Mouse (Mus musculus) cerebellum, adult 9-10 months (tissue): ENCODE results near the gene Tamm41.
A peak's percentile ranks its signal among the peaks of the same experiment; 100 is the strongest.

Experiments
- DNase-seq: peaks from one replicate; pipeline ENCODE4 v3.0.0; 2022

Tamm41 gene

DNA sequence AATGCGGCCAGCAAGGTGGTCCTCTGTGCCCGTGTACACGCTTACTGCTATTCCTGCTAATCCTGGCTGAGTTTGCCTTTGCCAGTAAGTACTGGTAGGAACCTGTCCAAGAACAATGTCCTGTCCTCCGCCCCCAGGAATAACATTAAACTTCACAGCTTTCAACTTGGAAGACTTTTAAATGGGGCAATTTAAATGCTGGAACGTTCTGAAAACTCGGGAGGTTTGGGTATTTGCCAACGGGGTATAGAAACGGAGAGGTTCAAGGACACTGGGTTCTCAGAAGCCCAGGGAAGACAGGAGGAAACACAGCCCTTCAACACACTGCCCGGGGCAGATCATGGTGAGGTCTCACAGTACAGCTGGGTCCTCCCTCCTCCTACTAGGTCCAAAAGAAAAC, 14.8 kb downstream of the Tamm41 start:
- no peak for DNase-seq

DNA sequence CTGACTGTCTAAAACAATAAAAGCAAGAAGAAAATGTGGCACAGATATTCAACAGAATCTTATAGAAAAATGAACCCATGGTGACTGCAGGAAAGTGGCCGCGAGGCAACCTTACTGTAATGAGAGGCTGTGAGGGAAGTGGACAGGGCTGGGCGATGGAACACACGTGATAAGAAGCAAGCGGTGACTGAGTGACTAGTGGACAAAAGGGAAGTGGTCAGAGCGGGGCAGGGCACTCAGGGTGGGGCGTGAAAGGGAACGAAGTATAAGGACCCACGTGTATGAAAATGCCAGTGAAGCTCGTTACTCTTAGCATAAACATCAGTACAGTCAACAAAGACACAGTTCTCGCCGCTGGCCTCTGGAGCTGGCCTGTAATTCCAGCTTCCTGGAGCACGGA, 22.2 kb downstream of the Tamm41 start:
- DNase-seq: no peak

DNA sequence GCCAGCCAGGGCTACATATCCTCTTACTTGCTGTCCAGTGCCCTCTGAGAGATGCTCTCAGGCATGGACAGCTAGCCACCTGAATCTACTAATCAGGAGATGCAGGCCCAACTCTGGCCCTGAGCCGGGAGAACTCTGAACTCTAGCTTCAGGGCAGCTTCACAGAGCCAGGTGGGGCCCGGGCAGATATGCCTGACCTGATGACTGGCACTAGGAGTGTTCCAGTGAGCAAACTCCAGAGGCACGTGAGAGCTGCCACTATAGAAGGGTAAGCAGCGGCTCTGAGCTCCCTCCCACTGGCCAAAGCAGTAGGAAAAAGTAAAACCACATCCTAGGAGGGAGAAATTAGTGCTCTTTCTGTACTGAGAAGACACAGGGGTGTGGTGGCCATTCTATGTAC, 24.1 kb downstream of the Tamm41 start:
- no peak for DNase-seq

DNA sequence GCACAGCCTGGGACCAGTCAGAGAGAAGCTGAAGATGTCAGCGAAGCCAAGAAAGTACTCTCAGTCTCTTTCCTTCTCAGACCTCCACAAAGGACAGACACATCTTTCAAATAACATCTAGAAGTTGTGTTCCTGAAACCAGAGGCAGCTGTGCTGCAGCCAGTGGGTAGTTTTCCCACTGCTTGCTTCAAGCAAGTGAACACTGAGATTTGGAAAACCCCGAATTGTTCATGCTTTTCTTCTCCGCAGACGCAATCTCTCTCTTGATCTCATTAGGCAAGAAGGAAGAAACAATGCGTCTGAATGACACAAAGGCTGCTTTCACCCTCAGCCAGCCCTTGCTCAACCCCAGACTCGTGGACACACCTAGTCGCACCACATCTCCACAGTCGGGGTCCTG, 25.9 kb downstream of the Tamm41 start:
- no peak for DNase-seq

DNA sequence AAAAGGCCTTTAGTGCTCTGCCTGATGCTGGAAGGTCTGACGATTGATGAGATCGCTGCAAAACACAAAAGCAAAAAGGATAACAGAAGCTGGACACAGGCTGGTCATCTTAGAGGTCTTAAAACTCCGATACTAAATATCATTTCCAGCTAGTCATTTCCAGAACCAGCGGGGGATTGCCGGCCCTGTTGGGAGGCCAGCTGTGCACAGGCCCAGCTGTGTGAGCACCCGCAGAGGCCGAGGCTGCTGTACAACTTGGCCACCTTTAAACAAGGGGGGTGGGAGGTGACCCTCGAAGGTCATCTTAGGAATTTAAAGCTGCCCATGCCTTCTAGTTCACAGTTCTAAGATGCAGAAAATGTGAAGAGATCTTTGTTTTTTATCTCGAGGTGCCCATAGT, 26.9 kb downstream of the Tamm41 start:
- DNase-seq: no peak

DNA sequence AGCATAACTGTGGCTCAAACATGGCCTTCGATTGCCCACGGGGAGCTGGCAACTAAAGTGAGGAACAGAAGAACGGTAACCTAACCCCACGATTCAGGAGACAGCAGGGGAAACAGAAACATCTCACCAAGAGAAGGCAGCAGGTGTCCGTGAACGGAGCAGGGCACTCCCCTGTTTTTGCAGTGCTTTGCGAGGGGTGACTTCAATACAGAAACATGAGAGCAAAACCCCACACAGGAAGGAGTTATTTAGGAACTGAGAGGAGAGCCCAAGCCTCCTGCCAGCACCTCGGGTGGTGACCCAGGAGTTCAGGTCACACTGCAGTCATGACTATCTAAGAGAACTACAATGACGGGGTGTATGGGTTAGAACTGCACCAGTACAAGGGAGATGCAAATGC, 27.4 kb downstream of the Tamm41 start:
- DNase-seq: no peak

DNA sequence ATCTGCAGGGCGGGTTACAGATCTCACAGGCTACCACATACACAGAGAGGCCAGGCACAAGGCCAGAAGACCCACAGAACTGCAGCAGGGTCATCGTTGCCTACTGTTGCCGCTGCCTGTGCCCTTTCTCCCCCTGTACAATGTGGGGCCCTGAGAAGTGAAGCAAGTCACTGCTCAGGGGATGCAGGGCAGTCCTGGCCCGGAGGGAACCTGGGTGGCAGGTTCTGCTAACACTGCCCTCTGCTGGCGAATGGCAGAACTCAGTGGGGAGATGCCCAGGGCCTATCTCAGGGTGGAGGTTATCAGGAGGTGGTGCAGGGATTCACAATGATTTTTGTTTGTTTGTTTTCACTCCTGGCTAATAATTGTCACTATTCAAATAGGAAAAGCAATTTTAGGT, 29.9 kb downstream of the Tamm41 start:
- peak; percentile 78 for DNase-seq

DNA sequence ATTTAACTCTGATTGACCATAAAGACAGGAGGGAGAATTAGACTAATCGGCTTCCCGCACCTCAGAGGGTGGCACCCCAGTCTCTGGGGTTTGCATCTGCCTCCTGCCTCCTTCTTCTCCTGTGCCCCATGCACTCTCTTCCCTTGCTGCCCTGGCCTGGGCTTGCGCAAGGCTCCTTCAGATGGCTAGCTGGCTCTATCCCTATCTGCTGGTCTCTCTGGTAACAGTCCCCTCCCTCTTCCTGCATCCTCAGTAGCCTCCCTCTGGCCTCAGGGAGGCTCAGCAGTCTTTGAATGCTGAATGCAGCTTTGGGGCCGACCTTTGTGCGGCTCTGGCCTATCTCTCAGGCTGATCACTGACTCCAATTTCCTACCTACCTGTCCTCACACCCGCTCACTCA, 30.7 kb downstream of the Tamm41 start:
- no peak for DNase-seq

DNA sequence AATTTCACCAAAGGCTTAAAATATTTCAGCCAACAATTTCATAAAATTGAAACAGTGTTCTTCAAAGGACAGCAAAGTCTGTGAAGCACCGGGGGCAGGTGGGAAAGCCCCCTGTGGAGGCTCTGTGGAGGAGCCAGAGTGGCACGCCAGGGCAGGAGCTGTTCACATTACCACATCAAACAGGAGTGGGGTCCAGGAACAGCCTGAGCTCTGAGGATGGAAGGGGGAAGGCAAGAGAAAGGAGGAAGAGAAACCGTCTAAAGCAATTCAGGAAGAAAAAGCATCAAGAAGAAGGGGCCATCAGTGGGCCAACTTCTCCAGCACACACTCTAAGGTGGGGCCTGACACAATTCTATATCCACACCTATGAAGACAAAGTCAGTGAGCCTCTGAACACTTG, 31.6 kb downstream of the Tamm41 start:
- no peak for DNase-seq

DNA sequence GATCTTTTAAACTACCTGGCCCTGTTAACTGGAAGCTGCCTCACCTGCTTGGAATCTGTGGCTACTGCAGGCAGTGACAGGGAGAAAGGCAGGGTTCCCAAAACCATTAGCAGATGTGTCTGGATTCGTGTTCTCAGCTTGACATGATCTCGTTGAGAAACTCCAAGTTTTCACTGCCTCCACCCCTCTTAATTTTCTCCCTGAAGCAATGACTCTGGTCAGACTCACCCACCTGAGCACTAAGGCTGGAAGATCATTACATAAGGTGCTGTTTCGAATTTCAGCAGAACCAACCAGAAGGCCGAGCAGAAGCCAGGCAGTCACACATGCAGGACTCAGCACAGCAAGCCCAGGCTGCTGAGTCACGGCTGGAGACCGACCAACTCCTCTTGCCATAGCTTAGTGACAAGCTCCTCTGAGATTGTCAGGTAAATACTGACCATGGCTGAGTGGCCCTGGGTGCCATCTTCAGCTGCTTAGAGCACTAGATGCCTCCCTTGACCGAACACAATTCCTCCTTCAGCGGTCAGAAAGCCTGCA, 32.3 kb downstream of the Tamm41 start:
- peak; percentile 85 for DNase-seq

DNA sequence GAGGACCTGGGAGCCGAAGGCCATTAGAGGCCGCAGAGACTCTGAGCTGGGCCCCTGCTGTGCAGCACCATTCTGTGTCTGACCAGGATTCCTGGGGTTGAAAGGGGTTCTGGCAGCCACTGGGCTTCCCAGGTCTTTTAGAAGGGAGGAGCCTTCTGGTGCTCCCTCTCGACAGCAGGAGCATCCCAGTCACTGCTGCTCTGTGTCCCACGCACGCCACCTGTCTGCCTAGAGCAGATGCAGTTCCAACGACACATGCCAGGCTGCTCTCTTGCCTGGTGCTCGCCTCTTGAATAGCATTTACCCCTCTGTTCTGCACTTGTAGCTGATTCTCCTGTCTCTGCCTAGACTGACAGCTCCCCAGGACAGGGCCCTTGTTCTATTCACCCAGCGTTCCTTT, 33.0 kb downstream of the Tamm41 start:
- peak; percentile 76 for DNase-seq

DNA sequence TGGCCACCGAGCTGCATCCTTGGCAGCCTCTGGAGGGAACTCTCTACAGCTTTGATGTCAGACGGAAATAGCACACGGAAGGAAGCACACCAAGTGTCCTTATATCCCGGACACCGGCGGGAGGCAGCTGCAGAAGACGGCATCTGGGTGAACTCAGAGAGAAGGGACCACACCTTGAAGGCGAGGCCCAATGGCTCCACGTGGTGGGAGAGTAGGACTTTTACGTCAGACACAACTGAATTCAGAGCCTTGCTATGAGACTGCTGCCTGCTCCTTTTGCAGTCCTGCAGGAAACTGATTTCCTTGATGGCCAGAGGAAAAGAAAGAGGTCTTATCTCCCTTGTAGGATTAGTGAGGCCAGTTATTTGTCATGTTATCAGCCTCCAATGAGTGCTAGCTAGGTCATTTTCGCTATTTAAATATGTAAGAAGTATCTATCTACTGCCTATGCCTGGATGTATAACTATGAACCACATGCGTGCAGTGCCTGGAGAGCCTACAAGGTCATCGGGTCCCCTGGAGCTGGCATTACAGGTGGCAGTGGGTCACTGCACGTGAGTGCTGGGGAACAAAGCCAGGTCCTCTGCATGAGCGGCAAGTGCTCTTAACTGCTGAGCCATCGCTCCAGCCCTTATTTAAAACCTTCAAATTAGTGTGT, 39.2 kb downstream of the Tamm41 start:
- DNase-seq: no peak

DNA sequence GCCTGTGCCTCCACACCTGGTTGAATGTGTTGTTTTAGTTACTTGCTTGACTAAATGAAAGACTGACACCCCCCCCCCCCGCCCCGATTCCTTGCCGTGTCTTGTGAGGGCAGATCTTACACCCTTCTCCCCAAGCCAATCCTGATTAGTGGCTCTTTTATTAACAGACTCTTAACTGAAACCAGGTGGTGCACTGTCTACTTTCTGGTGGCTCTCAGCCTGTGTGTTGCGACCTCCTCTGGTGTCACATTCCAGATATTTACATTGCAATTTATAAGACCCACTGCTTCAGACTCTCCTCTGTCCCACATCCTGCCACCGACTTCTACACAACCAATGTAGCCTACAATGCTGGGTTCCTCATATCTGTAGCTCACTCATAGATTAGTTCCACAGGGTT, 40.2 kb downstream of the Tamm41 start:
- no peak for DNase-seq

DNA sequence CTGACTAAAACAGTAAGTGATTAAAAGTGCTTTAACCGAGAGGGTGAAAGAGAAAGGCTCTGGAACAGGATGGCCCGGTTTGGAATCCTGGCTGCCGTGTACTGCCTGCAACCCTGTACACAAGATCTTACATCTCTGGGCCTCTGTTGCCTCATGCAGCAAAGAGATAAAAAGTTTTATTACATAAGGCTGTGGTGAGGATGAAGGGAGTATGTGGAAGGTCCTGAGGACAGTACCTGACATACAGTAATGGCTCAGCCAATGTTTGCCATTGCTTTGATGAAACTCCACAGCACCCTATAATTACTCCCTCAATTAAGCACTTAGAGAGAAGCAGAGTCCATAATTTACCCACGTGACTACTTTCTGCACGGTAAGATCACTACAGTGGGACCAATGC, 40.8 kb downstream of the Tamm41 start:
- no peak for DNase-seq

DNA sequence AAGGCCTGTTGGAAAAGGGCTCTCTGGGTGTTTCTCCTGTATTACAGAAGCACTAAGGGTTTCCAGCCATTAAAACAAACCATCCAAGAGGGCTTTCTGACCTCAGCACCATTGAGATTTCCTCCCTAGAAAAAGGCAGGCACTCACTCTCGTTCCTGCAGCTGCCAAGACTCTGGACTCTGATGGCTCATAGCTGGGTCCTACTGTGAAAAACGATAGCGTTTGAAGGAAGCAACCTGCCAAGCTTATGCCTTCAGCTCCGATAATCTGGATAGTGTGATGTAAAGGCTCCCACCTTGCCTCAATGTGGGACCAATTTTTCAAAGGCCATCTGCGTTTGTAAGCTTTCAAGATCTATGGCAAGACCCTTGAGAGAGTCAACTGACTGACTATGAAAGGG, 43.6 kb downstream of the Tamm41 start:
- no peak for DNase-seq

DNA sequence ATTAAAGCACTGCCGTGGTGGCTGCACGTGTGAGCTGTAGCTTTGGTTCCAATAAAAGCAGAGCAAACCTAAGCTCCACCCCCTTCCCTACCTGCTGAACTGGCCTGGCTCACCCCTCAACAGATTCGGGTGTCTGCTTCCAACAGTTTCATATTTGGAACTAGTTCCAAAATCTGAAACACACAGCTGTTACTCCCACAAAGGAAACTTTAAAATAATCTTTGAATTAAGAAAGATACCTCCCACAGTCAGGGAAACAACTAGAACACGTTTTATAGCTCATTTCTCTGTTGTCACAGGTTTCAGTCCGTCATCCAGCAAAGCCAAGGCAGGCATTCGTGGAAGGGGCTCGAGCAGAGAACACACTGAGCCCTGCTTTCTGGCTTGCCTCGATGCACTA, 44.0 kb downstream of the Tamm41 start:
- no peak for DNase-seq

DNA sequence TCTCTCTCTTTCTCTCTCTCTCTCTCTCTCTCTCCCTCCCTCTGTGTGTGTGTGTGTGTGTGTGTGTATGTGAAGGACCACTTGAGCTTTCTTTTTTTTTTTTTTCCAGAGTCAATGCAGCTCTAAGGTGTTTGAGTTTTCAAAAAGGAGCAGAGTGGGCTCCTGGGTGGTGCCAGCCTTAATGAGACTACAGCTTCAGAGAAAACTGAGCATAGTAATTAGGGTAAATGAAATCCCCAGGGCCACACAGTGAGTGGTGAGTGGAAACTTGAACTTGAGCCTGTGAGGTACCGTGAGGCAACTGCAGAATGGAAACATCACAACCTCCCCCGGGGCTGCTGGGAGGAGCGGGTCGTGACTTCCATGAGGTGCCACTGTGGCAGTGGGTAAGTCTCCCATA, 45.8 kb downstream of the Tamm41 start:
- DNase-seq: no peak

DNA sequence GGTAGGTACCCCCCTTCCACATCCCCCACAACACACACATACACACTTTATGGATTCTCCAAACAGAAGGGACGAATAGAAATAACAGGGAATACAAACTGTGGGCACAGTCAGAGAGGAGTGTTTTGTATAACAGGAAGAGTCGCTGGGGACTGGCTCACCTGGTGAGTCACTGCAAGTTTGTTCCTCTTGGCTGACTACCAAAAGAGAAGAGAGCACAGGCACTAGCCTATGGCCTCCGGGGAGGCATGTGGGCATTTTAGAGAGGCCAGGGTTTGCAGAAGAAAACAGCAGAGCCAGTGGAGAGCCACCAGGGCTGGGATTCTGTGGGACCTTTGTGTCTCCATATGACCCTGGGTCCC, 49.1 kb downstream of the Tamm41 start:
- no peak for DNase-seq

DNA sequence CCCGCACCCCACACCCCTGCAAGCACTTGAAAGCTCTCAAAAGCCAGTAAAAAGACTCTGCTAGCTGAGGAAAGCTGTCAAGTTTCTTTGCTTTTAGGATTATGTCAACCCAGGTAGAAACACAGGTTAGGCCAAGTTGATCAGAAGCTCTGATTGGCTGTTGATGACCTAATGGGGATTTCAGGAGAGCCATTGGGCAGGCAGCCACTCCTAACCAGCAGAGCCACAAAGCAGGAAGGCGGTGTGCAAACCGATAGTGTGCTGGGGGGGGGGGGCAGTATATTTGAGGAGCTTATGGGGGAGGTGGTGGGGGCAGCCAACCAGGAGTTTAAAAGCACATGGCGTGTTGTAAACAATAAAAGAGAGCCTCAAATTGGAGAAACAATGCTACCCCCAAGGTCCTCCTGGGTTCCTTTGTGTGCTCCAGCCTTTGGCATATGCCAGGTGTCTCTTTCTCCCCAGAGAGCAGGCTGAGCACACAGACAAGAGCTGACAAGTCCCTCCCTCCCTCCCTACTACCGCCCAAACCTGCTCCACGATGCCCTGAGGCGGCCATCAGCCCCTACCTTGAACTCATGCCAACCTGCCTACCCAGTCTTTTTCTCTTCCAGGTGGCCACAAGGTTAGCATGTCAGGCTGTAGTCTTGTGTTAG, 49.6 kb downstream of the Tamm41 start:
- no peak for DNase-seq

DNA sequence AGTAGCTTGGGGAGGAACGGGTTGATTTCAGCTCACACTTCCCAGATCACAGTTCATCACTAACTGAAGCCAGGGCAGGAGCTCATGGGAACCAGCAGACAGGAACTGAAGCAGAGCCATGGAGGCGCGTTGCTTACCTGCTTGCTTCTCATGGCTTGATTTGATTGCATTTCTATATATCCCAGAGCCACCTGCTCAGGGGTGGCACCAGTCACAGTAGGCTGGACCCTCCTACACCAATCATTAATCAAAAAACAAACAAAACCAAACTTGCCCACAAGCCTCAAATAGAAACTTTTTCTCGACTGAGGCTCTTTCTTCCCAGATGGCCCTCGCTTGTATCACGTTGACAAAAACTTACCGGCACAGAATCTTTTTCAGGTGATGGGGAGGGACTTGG, 55.0 kb downstream of the Tamm41 start:
- no peak for DNase-seq

DNA sequence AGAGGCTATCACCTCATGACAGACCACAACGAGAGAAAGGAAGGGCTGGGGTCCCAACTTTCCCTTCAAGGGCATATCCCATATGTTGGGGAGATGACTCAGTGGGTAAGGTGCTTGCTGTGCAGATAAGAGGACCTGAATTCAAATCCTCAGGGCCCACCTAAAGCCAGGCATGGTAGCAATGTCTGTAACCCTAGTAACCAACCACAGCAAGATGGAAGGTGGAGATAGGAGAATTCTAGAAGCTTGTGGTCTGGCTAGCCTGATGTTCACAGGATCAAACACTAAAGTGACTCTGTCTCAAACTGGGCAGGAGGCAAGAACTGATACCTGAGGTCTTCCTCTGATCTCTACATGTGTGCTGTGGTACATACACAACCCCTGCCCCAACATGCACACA, 58.0 kb downstream of the Tamm41 start:
- DNase-seq: no peak

DNA sequence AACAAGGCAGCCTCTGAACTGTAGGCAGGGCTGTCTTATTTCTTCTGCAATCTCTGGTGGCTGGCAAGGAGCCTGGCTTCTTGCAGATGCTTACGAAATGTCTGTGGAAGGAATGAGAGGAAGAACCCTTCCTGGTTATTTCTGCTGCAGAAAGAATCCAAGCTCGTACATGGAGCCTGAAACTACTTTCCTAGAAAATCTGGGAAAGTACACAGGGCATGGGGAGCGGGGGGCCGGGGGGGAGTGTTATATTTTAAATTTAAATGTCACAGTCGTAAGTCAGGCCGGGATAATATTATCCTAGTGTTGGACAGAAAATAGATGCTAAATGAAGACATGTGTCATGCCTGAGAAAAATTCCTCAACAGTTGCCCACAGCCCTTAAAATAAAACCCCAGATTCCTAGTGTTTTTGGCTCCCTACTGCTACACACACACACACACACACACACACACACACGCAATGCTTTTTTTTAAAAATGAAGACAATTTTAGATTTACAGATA, 60.7 kb downstream of the Tamm41 start:
- DNase-seq: no peak

DNA sequence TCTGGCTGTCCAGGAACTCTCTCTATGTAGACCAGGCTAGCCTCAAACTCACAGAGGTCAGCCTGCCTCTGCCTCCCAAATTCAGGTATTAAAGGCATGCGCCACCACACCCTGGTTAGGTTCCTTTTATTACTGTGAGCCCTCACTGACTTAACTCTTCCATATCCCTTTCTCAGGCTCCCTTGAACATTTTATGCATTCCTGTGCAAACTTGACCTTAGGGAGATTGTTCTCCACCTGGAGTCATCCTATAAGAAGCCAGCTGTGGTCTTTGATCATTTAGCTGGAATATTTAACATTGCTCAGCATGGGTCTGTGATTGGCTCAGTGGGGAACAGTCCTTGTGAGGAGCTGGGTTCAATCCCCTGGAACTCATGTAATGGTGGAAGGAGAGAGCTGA, 63.3 kb downstream of the Tamm41 start:
- DNase-seq: no peak

DNA sequence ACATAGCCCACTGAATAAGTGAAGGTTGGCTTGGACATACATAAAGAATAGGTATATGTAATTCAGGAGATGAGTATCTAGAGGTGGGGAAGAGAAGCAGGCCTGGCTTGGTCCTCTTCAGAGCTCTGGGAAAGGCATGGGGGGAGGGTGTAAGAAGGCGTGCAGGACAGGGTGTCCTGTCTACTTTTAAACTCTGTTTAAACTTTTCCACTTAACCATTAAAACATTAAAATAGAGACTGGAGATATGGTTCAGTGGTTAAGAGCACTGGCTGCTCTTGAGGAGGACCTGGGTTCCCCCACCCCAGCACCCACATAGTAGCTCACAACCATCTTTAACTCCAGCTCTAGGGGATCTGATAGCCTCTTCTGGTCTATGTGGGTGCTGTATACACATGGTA, 64.7 kb downstream of the Tamm41 start:
- no peak for DNase-seq

DNA sequence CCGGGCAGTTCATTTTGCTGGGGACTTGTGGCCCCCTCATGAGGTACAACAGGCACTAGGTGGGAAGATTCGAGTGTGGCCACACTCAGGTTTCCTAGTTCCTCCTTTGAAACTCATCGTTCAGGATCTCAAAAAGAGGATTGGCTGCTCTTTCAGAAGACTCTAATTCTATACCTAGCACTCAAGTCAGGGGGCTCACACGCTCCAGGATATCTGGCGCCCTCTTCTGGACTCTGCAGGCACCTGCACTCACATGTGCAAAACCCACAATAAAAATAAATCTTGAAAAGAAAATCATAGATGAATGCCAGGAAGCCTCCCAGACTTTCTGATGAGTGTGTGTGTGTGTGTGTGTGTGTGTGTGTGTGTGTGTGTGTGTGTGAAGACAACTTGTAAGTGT, 66.8 kb downstream of the Tamm41 start:
- DNase-seq: no peak
